Mouse (Mus musculus): ENCODE results near the gene Smarcd1.

GRCm38 (mm10) chr15:99684156-99684555 is 17.8 kb upstream of the Smarcd1 start:
- TF ChIP-seq CTCF (IDR thresholded peaks at IDR 0.05; ENCODE audit: low read depth) (no peak), EP300 (optimal IDR thresholded peaks at IDR 0.05) (no peak)
